Mouse (Mus musculus): Measurements from ENCODE around the gene Gm42878.

Gene Gm42878

DNA sequence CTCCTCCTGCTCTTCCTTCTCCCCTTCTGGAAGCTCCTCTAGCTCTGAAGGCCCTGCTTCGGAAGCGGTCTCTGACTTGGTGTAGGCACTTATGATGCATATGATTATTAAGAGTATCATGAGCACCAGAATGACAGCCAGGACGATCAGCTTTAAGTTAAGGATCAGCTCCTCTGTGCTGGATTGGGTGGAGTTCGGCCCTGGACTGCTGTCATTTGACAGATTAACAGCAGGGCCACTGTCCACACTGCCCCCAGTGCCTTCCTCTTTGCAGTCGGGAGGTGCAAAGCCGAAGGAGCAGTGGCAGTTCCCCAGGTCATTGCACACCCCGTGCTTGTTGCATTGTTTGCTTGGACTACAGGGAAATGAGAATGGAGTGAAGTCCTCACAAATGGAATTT lies 44.6 kb downstream of the Gm42878 start:
- no peak for DNase-seq (ENCODE audit: low read depth)

DNA sequence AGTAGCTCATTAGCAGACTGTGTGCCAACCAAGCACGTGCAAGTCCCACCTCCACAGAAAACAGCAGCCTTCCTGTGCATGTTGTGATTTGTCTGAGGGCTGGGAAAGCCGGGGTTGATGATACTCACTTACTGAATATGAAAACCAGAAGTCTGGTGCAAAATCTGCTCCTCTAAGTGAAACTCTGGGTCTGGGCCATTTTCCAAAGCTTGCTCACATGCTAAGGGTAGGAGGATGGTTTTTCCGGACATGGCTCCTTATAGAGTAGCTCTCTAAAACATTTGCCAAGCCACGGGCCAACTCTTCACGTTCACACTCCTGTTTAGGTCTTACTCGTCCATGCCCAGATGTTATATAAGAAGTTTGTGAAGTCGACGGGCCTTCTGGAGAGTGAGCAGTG lies 52.0 kb downstream of the Gm42878 start:
- no peak for DNase-seq (ENCODE audit: low read depth)

DNA sequence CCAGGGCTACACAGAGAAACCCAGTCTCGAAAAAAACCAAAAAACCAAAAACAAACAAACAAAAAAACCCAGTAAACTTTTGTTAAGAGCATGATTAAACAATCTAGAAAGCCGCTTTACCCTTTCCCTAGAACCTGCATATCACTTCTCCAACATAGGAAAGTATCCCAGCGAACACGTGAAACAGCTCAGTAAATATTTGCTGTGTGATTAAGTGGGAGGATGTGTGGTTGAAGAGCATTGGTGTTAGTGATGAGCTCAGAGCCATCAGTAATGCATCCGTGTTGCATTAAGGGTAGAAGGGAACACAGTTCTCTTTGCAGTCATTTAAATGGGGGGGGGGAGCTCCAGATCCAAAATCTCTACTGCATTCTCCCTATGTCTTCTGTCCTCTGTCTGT lies 60.5 kb downstream of the Gm42878 start:
- DNase-seq (ENCODE audit: low read depth), result no peak

DNA sequence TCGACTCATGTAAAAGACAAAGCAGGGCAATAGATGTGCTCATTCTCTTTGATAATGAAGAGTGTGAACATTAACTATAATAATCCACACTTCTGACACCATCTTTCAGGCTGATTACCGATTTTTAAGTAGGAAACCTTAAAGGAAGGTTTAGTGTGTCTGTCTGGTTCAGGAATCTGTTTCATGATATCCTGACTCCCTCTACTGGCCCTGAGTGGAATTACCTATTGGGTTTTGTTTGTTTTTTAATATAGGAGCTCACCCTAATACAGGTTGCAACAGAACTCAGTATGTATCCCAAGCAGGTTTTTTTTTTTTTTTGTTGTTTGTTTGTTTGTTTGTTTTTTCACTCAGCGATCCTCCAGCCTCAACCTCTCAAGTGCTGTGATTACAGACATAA lies 67.6 kb downstream of the Gm42878 start:
- DNase-seq (ENCODE audit: low read depth), result peak; percentile 83

DNA sequence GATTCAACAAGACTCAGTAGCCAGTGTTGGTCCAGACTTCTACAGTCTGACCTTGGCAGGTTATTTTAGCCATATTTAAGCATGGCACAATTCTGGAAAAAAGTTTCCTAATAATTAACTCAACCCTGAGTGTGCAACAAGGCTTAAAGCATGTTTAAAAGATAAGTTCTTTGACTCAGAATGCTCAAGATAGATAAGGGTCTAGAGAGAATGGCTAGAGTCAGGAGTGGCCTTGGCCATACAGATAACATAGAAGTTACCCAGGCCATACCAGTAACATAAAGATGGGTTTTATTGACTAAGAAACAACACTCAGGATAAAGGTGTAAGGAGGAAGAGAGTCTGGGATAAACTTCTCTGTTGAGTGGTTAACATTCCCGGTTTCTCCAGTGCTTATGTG lies 69.2 kb downstream of the Gm42878 start:
- DNase-seq (ENCODE audit: low read depth), result no peak

DNA sequence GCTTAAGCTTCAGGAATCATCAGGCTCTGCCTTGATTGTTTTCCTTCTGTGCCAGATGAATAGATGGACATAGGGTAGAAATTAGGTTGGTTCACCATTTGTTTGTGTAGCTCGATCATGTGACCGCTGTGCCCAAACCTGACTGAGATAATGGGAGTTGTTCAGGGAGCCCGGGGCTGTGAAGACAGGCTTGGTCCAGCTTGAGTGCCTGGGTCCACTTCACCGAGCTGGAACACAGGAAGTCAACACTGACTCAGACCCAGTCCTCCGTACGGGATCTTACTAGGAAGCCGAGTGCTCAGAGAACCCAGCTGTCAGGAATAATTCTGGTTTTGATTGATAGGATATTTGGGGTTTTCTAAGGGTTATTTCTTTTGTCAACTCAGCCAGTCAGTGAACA lies 70.7 kb downstream of the Gm42878 start:
- DNase-seq (ENCODE audit: low read depth), result no peak

DNA sequence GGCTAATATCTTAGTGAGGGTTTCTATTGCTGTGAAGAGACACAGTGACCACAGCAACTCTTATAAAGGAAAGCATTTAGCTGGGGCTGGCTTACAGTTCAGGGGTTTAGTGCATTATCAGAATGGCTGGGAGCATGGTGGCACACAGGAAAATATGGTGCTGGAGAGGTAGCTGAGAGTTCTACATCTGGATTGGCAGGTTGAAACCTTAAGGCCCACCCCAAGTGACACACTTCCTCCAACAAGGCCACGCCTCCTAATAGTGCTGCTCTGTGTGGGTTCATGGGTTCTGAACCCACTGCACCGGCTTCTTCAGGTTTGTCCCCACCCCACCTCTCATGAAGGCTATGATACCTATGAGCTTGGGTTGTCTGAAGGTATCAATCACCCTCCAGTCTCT lies 72.9 kb downstream of the Gm42878 start:
- no peak for DNase-seq (ENCODE audit: low read depth)

DNA sequence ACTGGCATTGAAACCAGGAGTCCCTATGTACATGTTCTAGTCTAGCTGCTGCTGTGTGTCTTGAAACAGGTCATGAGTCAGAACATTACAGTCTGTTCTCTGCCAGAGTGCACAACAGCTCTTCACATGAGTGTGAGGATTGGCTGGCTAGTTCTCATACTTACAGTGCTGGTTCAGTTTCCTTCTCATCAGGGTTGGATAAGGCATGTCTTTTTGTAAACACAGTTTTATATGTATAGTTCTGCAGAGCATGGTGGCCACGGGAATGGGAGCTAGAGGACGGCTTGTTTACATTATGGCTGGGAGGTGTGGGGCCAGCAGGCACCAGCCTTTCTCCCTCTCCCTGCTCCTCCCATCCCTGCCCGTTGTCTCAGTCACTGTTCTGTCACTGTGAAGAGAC lies 75.7 kb downstream of the Gm42878 start:
- no peak for DNase-seq (ENCODE audit: low read depth)

Measured in naive thymus-derived CD4-positive, alpha-beta T cell, adult 2 months (primary cell).